Mouse (Mus musculus): ENCODE results near the gene Mical2. TPM values are rescaled to one million over a fixed set of nuclear protein-coding genes. Genes with fewer than 3 reads are reported as not detected.

Mical2 gene
- polyA plus RNA-seq, 1 experiment from 2014 or later: 2.5 TPM

- no peak for ATAC-seq (replicated peaks; ENCODE audit: insufficient number of reproducible peaks, low FRiP score, low TSS enrichment, low read depth)
- no peak overlapping the region for H3K9ac ChIP-seq (replicated peaks; ENCODE audit: low read length)
- 82% methylated on average over 8 of the region's 8 CpGs for WGBS
- H3K27me3 ChIP-seq (ENCODE audit: control insufficient read depth, insufficient read depth, low read length): no peaks in the 10 kb centered on the region
- H3K27ac ChIP-seq (replicated peaks; ENCODE audit: low read depth, low read length): no peak overlapping the region
- H3K4me2 ChIP-seq (ENCODE audit: low read depth, low read length): no peak overlapping the region
- no peaks in the 10 kb centered on the region for H3K36me3 ChIP-seq (replicated peaks; ENCODE audit: control insufficient read depth, insufficient read depth, low read depth, low read length)
- no peak for DNase-seq (ENCODE audit: low spot score)
- no peak overlapping the region for H3K4me3 ChIP-seq (ENCODE audit: low read depth, low read length)
- no peaks in the 10 kb centered on the region; the same call in 1 of the 2 replicates for H3K4me1 ChIP-seq (ENCODE audit: control insufficient read depth, insufficient read depth, low read length)
- H3K9me3 ChIP-seq (replicated peaks; ENCODE audit: control insufficient read depth, low read length): no peaks in the 10 kb centered on the region
These were observed 224.5 kb downstream of the Mical2 start for GRCm38 (mm10) chr7:112449954-112450700.

DNA sequence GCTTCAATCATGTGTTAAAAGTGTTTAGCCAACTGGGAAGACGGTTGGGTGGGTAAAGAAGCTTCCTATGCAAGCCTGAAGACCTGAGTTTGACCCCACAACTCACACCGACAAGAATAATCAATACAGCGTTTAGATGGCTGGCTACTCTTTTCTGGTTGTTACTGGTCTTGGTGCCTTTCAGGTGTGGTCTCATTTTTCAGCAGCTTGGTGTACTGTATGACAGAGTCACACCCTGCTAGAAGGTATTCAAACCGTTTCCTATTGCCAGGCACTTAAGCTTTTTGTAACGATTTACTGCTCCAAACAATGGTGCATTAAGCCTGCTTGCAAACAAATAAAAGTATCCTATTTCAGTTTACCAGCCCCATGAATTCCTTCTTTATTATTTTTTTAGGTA is 226.8 kb downstream of the Mical2 start:
- no peak overlapping the region for H3K9ac ChIP-seq (replicated peaks; ENCODE audit: low read length)
- 58% methylated on average over 5 of the region's 5 CpGs for WGBS
- ATAC-seq (replicated peaks; ENCODE audit: insufficient number of reproducible peaks, low FRiP score, low TSS enrichment, low read depth) (no peak), DNase-seq (ENCODE audit: low spot score) (no peak)
- no peak overlapping the region for H3K4me3 ChIP-seq (ENCODE audit: low read depth, low read length)
- no peak overlapping the region for H3K4me2 ChIP-seq (ENCODE audit: low read depth, low read length)
- H3K9me3 ChIP-seq (replicated peaks; ENCODE audit: control insufficient read depth, low read length): no peaks in the 10 kb centered on the region
- no peaks in the 10 kb centered on the region; the same call in 1 of the 2 replicates for H3K4me1 ChIP-seq (ENCODE audit: control insufficient read depth, insufficient read depth, low read length)
- H3K36me3 ChIP-seq (replicated peaks; ENCODE audit: control insufficient read depth, insufficient read depth, low read depth, low read length): no peaks in the 10 kb centered on the region
- no peak overlapping the region for H3K27ac ChIP-seq (replicated peaks; ENCODE audit: low read depth, low read length)
- no peaks in the 10 kb centered on the region for H3K27me3 ChIP-seq (ENCODE audit: control insufficient read depth, insufficient read depth, low read length)

GRCm38 (mm10) chr7:112453805-112454214 is 228.2 kb downstream of the Mical2 start:
- no peak overlapping the region for H3K4me3 ChIP-seq (ENCODE audit: low read depth, low read length)

GRCm38 (mm10) chr7:112454380-112454779 is 228.7 kb downstream of the Mical2 start:
- Histone ChIP-seq H3K4me3 (ENCODE audit: low read depth, low read length) (no peak overlapping the region), H3K4me1 (ENCODE audit: control insufficient read depth, insufficient read depth, low read length) (no peaks in the 10 kb centered on the region; the same call in 1 of the 2 replicates), H3K27me3 (ENCODE audit: control insufficient read depth, insufficient read depth, low read length) (no peaks in the 10 kb centered on the region), H3K36me3 (replicated peaks; ENCODE audit: control insufficient read depth, insufficient read depth, low read depth, low read length) (no peaks in the 10 kb centered on the region), H3K4me2 (ENCODE audit: low read depth, low read length) (no peak overlapping the region), H3K9me3 (replicated peaks; ENCODE audit: control insufficient read depth, low read length) (no peaks in the 10 kb centered on the region), H3K9ac (replicated peaks; ENCODE audit: low read length) (no peak overlapping the region), H3K27ac (replicated peaks; ENCODE audit: low read depth, low read length) (peak overlapping the region; percentile 16; the same call in 1 of the 2 replicates)
- DNase-seq (ENCODE audit: low spot score) (no peak), ATAC-seq (replicated peaks; ENCODE audit: insufficient number of reproducible peaks, low FRiP score, low TSS enrichment, low read depth) (no peak)
- 47% methylated on average over 6 of the region's 6 CpGs for WGBS

More at GRCm38 (mm10) chr7:112453805-112454214, 228.2 kb downstream of the Mical2 start:
- no peaks in the 10 kb centered on the region for H3K27me3 ChIP-seq (ENCODE audit: control insufficient read depth, insufficient read depth, low read length)
- 8% methylated on average over 3 of the region's 3 CpGs for WGBS
- H3K27ac ChIP-seq (replicated peaks; ENCODE audit: low read depth, low read length): 0 out of 2 replicates have a peak overlapping the region, but pooled peaks have one; percentile 16
- DNase-seq (ENCODE audit: low spot score): peak; percentile 48
- H3K4me1 ChIP-seq (ENCODE audit: control insufficient read depth, insufficient read depth, low read length): no peaks in the 10 kb centered on the region; the same call in 1 of the 2 replicates
- no peak overlapping the region for H3K9ac ChIP-seq (replicated peaks; ENCODE audit: low read length)
- H3K4me2 ChIP-seq (ENCODE audit: low read depth, low read length): no peak overlapping the region
- no peaks in the 10 kb centered on the region for H3K36me3 ChIP-seq (replicated peaks; ENCODE audit: control insufficient read depth, insufficient read depth, low read depth, low read length)
- no peaks in the 10 kb centered on the region for H3K9me3 ChIP-seq (replicated peaks; ENCODE audit: control insufficient read depth, low read length)
- ATAC-seq (replicated peaks; ENCODE audit: insufficient number of reproducible peaks, low FRiP score, low TSS enrichment, low read depth): no peak

DNA sequence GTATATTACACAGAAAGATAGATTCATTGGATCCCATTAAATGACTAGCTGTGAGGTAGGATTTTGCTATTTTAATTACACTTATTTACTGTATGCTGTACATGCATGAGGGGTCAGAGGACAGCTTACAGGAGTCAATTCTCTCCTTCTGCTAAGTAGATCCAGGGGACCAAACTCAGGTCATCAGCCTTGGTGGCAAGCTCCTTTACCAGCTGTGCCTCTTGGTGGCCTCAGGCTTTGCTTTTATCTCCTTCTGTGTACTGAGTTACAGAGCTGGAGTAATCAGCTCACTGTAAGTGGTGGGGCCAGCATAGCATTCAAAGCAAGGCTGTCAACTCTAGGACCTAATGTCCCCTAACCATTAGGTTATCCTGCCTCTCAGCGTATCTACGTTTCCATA is 229.3 kb downstream of the Mical2 start:
- DNase-seq (ENCODE audit: low spot score) (no peak), ATAC-seq (replicated peaks; ENCODE audit: insufficient number of reproducible peaks, low FRiP score, low TSS enrichment, low read depth) (no peak)
- 91% methylated on average over 2 of the region's 2 CpGs for WGBS
- H3K4me1 ChIP-seq (ENCODE audit: control insufficient read depth, insufficient read depth, low read length): no peaks in the 10 kb centered on the region; the same call in 1 of the 2 replicates
- no peak overlapping the region for H3K9ac ChIP-seq (replicated peaks; ENCODE audit: low read length)
- H3K27ac ChIP-seq (replicated peaks; ENCODE audit: low read depth, low read length): no peak overlapping the region
- no peaks in the 10 kb centered on the region for H3K27me3 ChIP-seq (ENCODE audit: control insufficient read depth, insufficient read depth, low read length)
- H3K4me3 ChIP-seq (ENCODE audit: low read depth, low read length): no peak overlapping the region
- no peak overlapping the region for H3K4me2 ChIP-seq (ENCODE audit: low read depth, low read length)
- no peaks in the 10 kb centered on the region for H3K9me3 ChIP-seq (replicated peaks; ENCODE audit: control insufficient read depth, low read length)
- H3K36me3 ChIP-seq (replicated peaks; ENCODE audit: control insufficient read depth, insufficient read depth, low read depth, low read length): no peaks in the 10 kb centered on the region

- Histone ChIP-seq H3K4me3 (ENCODE audit: low read depth, low read length) (no peak overlapping the region), H3K9me3 (replicated peaks; ENCODE audit: control insufficient read depth, low read length) (no peaks in the 10 kb centered on the region), H3K4me2 (ENCODE audit: low read depth, low read length) (no peak overlapping the region), H3K4me1 (ENCODE audit: control insufficient read depth, insufficient read depth, low read length) (no peaks in the 10 kb centered on the region; the same call in 1 of the 2 replicates), H3K9ac (replicated peaks; ENCODE audit: low read length) (no peak overlapping the region), H3K36me3 (replicated peaks; ENCODE audit: control insufficient read depth, insufficient read depth, low read depth, low read length) (no peaks in the 10 kb centered on the region), H3K27me3 (ENCODE audit: control insufficient read depth, insufficient read depth, low read length) (no peaks in the 10 kb centered on the region), H3K27ac (replicated peaks; ENCODE audit: low read depth, low read length) (no peak overlapping the region)
- 77% methylated on average over 5 of the region's 5 CpGs for WGBS
- DNase-seq (ENCODE audit: low spot score) (no peak), ATAC-seq (replicated peaks; ENCODE audit: insufficient number of reproducible peaks, low FRiP score, low TSS enrichment, low read depth) (no peak)
These were observed 230.0 kb downstream of the Mical2 start for GRCm38 (mm10) chr7:112455566-112456110.

DNA sequence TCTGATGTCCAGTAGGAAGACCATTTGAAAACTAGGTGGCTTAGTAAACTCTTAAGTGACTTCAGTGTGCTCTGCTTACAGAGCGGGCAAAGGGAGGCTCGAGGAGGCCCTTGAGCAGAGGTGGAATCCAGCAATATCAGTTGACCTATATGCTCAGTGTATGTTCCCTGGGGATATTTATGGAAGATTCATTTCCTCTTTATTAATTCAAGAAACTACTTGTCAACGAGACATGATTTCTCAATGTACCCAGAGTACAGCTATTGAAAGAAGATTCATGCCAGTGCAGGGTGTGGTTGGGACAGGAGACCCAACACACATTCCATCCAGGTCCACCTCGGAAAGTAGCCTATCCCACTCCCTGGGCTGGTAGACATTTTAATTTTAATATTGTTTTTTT is 231.7 kb downstream of the Mical2 start:
- ATAC-seq (replicated peaks; ENCODE audit: insufficient number of reproducible peaks, low FRiP score, low TSS enrichment, low read depth): no peak
- 89% methylated on average over 4 of the region's 4 CpGs for WGBS

DNA sequence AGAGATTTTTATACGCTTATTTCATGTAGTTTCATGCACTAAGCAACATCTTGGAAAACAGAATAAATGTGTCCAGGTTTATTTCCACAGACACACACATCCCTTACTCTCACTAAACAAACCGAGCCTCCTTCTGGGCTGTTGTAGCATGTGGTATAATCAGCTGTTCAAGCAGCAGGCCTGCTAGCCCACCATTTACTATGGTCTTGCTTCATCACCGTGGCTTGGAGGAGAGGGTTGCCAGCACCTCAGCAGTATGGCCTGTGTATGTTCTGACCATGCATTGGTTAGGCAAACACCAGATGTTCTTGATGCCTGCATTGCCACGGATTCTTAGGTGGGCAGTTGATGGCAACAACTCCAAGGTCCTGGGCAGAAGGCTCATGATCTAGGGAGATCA is 232.3 kb downstream of the Mical2 start:
- H3K4me1 ChIP-seq (ENCODE audit: control insufficient read depth, insufficient read depth, low read length): peaks cover 5% of the 10 kb centered on the region
- H3K9ac ChIP-seq (replicated peaks; ENCODE audit: low read length): no peak overlapping the region
- WGBS: 83% methylated on average over 4 of the region's 4 CpGs

More for the DNA sequence above, 231.7 kb downstream of the Mical2 start:
- Histone ChIP-seq H3K4me3 (ENCODE audit: low read depth, low read length) (no peak overlapping the region), H3K36me3 (replicated peaks; ENCODE audit: control insufficient read depth, insufficient read depth, low read depth, low read length) (no peaks in the 10 kb centered on the region), H3K4me1 (ENCODE audit: control insufficient read depth, insufficient read depth, low read length) (peaks cover under 1% of the 10 kb centered on the region; the same call in 1 of the 2 replicates), H3K9ac (replicated peaks; ENCODE audit: low read length) (no peak overlapping the region), H3K27ac (replicated peaks; ENCODE audit: low read depth, low read length) (no peak overlapping the region), H3K9me3 (replicated peaks; ENCODE audit: control insufficient read depth, low read length) (no peaks in the 10 kb centered on the region), H3K27me3 (ENCODE audit: control insufficient read depth, insufficient read depth, low read length) (no peaks in the 10 kb centered on the region), H3K4me2 (ENCODE audit: low read depth, low read length) (no peak overlapping the region)
- no peak for DNase-seq (ENCODE audit: low spot score)

More for the DNA sequence above, 232.3 kb downstream of the Mical2 start:
- DNase-seq (ENCODE audit: low spot score): no peak
- no peak for ATAC-seq (replicated peaks; ENCODE audit: insufficient number of reproducible peaks, low FRiP score, low TSS enrichment, low read depth)
- Histone ChIP-seq H3K9me3 (replicated peaks; ENCODE audit: control insufficient read depth, low read length) (no peaks in the 10 kb centered on the region), H3K4me3 (ENCODE audit: low read depth, low read length) (no peak overlapping the region), H3K4me2 (ENCODE audit: low read depth, low read length) (no peak overlapping the region), H3K27ac (replicated peaks; ENCODE audit: low read depth, low read length) (no peak overlapping the region), H3K27me3 (ENCODE audit: control insufficient read depth, insufficient read depth, low read length) (no peaks in the 10 kb centered on the region), H3K36me3 (replicated peaks; ENCODE audit: control insufficient read depth, insufficient read depth, low read depth, low read length) (no peaks in the 10 kb centered on the region)

All from embryonic facial prominence, embryonic 11.5 days (tissue).